Mouse (Mus musculus): ENCODE measurements around the gene Nostrin. TPM values are rescaled to one million over a fixed set of nuclear protein-coding genes. Genes with fewer than 3 reads are reported as not detected.
A peak's percentile ranks its signal among the peaks of the same experiment; 100 is the strongest.

Nostrin gene
- polyA plus RNA-seq, 1 experiment from 2014 or later: 10.3 TPM

DNA sequence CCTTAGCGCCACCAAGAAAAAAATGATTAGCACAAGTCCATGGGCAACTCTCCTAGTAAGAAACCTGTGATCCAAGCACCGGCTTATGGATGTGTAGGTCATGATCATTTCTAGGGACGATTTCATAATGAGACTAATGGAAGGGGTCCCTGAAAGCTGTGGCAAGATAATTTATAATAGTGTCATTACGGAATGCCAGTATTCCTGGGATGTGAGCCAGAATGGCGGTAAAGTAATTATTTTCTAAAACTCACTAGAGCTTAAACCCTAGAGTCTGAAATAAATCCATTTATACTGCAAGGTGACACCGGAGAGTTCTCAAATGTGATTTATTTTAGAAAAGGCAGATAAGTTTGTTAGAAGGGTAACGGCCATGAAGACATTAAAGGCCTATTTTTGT lies 79.6 kb downstream of the Nostrin start:
- no peak overlapping the region for H3K4me2 ChIP-seq (ENCODE audit: low read length)
- no peak for ATAC-seq (replicated peaks; ENCODE audit: low FRiP score, low read depth)
- 16% methylated on average over 7 of the region's 7 CpGs for WGBS
- TF ChIP-seq CTCF (IDR thresholded peaks at IDR 0.05; ENCODE audit: low read depth): no peak
- no peaks in the 10 kb centered on the region for H3K27me3 ChIP-seq (ENCODE audit: insufficient read depth, low read length)
- H3K36me3 ChIP-seq (ENCODE audit: insufficient read depth, low read length): no peaks in the 10 kb centered on the region
- H3K4me3 ChIP-seq (replicated peaks; ENCODE audit: low read depth, low read length): no peak overlapping the region
- no peaks in the 10 kb centered on the region; the same call in 1 of the 2 replicates for H3K4me1 ChIP-seq (replicated peaks; ENCODE audit: insufficient read depth, low read length)
- peak; percentile 83 for DNase-seq (ENCODE audit: low spot score)
- no peak overlapping the region for H3K27ac ChIP-seq
- H3K9ac ChIP-seq (ENCODE audit: low read depth, low read length): no peak overlapping the region
- H3K9me3 ChIP-seq (replicated peaks; ENCODE audit: low read length): no peaks in the 10 kb centered on the region

DNA sequence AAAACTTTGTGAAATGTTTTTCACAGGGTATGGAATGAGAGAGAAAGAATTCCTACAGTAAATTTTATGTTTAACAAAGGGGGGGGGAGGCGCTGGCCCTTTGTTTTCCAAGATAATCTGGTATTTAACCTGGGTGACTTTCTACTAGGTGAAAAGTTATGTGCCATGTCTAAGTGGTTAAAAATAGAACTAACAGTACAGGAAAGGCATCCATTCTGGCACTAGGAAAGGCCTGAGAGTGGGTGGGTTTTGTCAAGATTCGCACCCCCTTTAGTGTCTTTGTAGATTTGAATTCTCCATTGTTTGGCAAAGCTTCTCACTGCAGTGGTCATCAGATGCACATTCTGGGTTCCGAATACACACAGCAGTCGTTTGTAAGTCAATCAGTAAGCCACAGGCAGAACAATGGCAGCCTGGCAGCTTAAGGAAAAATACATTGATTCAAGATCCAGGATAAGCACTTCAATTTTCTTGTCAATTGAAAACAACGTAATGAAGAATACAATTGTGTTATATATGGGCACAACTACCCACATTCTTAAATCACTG lies 86.3 kb downstream of the Nostrin start:
- Histone ChIP-seq H3K27ac (no peak overlapping the region), H3K9ac (ENCODE audit: low read depth, low read length) (no peak overlapping the region), H3K4me1 (replicated peaks; ENCODE audit: insufficient read depth, low read length) (no peaks in the 10 kb centered on the region), H3K36me3 (ENCODE audit: insufficient read depth, low read length) (no peaks in the 10 kb centered on the region), H3K9me3 (replicated peaks; ENCODE audit: low read length) (no peaks in the 10 kb centered on the region), H3K4me3 (replicated peaks; ENCODE audit: low read depth, low read length) (no peak overlapping the region), H3K27me3 (ENCODE audit: insufficient read depth, low read length) (no peaks in the 10 kb centered on the region), H3K4me2 (ENCODE audit: low read length) (no peak overlapping the region)
- 76% methylated on average over 5 of the region's 5 CpGs for WGBS
- no peak for TF ChIP-seq CTCF (IDR thresholded peaks at IDR 0.05; ENCODE audit: low read depth)
- no peak for DNase-seq (ENCODE audit: low spot score)
- no peak for ATAC-seq (replicated peaks; ENCODE audit: low FRiP score, low read depth)

DNA sequence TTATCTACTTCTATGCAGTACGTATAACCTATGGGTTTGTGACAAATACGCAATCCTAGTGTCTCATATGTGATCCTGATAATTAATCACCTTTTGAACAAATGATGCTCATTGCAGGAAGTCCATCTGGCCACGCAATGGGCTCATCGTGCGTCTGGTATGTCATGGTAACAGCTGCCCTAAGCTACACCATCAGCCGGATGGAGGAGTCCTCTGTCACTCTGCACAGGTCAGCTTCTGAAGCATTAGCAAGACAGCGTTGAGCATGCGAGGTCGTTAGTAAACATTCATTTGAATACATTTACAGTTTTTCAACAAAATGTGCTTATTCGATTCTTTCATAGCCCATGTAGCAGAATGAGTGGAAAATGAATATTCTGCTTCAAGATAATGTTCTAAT lies 87.2 kb downstream of the Nostrin start:
- no peak overlapping the region for H3K4me3 ChIP-seq (replicated peaks; ENCODE audit: low read depth, low read length)
- DNase-seq (ENCODE audit: low spot score) (no peak), ATAC-seq (replicated peaks; ENCODE audit: low FRiP score, low read depth) (no peak)
- WGBS: 88% methylated on average over 10 of the region's 10 CpGs
- no peaks in the 10 kb centered on the region for H3K27me3 ChIP-seq (ENCODE audit: insufficient read depth, low read length)
- no peaks in the 10 kb centered on the region for H3K9me3 ChIP-seq (replicated peaks; ENCODE audit: low read length)
- no peaks in the 10 kb centered on the region for H3K36me3 ChIP-seq (ENCODE audit: insufficient read depth, low read length)
- no peak for TF ChIP-seq CTCF (IDR thresholded peaks at IDR 0.05; ENCODE audit: low read depth)
- no peak overlapping the region for H3K27ac ChIP-seq
- H3K4me1 ChIP-seq (replicated peaks; ENCODE audit: insufficient read depth, low read length): no peaks in the 10 kb centered on the region
- no peak overlapping the region for H3K4me2 ChIP-seq (ENCODE audit: low read length)
- H3K9ac ChIP-seq (ENCODE audit: low read depth, low read length): no peak overlapping the region

DNA sequence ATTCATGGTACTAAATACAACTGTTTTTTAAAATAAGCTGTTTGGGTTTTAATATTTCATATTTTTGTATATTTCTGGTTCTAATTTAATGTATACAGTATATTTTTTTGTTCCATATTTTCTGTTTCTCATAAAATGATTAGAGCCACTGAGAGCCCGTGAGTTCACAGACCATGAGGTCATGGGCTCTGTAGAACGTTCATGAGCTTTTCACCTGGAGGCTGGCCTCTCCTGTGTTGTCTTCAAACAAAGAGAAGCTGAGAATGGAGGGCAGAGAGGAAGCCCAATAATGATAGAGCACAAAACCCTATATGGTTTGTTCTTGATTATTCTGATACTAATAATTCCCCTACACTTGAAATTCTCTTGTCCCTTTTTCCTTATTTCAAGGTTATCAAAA lies 89.1 kb downstream of the Nostrin start:
- TF ChIP-seq CTCF (IDR thresholded peaks at IDR 0.05; ENCODE audit: low read depth): no peak
- H3K36me3 ChIP-seq (ENCODE audit: insufficient read depth, low read length): no peaks in the 10 kb centered on the region
- H3K4me1 ChIP-seq (replicated peaks; ENCODE audit: insufficient read depth, low read length): no peaks in the 10 kb centered on the region
- H3K9me3 ChIP-seq (replicated peaks; ENCODE audit: low read length): no peaks in the 10 kb centered on the region
- no peaks in the 10 kb centered on the region for H3K27me3 ChIP-seq (ENCODE audit: insufficient read depth, low read length)
- H3K9ac ChIP-seq (ENCODE audit: low read depth, low read length): no peak overlapping the region
- H3K27ac ChIP-seq: no peak overlapping the region
- H3K4me2 ChIP-seq (ENCODE audit: low read length): no peak overlapping the region
- DNase-seq (ENCODE audit: low spot score) (no peak), ATAC-seq (replicated peaks; ENCODE audit: low FRiP score, low read depth) (no peak)
- 71% methylated on average over 2 of the region's 2 CpGs for WGBS
- no peak overlapping the region for H3K4me3 ChIP-seq (replicated peaks; ENCODE audit: low read depth, low read length)

DNA sequence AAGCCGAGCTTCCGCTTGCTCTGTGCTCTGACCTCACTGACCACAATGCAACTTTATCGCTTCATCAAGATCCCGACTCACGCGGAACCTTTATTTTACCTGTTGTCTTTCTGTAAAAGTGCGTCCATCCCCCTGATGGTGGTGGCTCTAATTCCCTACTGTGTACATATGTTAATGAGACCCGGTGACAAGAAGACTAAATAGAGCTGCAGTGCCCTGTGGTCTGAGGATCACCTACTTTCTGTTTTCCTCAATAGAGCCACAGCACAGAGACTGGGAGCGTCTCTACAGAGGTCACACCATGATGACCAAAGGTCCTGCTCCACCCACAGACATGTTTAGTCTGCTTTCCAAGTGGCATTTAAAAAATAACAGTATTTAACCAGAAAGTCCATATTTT lies 91.3 kb downstream of the Nostrin start:
- Histone ChIP-seq H3K27ac (no peak overlapping the region), H3K4me1 (replicated peaks; ENCODE audit: insufficient read depth, low read length) (no peaks in the 10 kb centered on the region), H3K9ac (ENCODE audit: low read depth, low read length) (no peak overlapping the region), H3K27me3 (ENCODE audit: insufficient read depth, low read length) (no peaks in the 10 kb centered on the region), H3K4me3 (replicated peaks; ENCODE audit: low read depth, low read length) (no peak overlapping the region), H3K4me2 (ENCODE audit: low read length) (no peak overlapping the region), H3K36me3 (ENCODE audit: insufficient read depth, low read length) (no peaks in the 10 kb centered on the region), H3K9me3 (replicated peaks; ENCODE audit: low read length) (no peaks in the 10 kb centered on the region)
- ATAC-seq (replicated peaks; ENCODE audit: low FRiP score, low read depth) (no peak), DNase-seq (ENCODE audit: low spot score) (no peak)
- no peak for TF ChIP-seq CTCF (IDR thresholded peaks at IDR 0.05; ENCODE audit: low read depth)
- 92% methylated on average over 9 of the region's 9 CpGs for WGBS

DNA sequence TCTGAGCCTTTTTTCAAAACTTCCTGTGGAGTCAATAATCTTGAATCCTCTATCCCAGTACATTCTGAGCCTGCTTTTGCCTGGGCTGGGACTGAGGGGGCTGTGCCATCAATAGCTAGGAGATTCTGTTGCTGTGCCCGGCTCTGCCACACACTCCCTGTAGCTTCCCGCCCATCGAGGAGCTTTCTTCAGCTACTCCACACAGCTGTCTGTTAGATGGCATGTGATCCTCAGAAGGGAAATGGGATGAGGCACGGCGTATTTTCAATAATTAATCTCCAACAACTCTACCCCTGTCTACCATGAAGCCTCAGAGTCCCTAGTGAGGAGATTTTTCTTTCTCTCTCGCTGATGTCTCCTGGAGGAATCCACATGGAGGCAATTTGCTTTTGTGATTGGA lies 93.0 kb downstream of the Nostrin start:
- H3K4me2 ChIP-seq (ENCODE audit: low read length): no peak overlapping the region
- 72% methylated on average over 6 of the region's 6 CpGs for WGBS
- DNase-seq (ENCODE audit: low spot score) (no peak), ATAC-seq (replicated peaks; ENCODE audit: low FRiP score, low read depth) (no peak)
- H3K4me1 ChIP-seq (replicated peaks; ENCODE audit: insufficient read depth, low read length): no peaks in the 10 kb centered on the region
- H3K4me3 ChIP-seq (replicated peaks; ENCODE audit: low read depth, low read length): no peak overlapping the region
- H3K27me3 ChIP-seq (ENCODE audit: insufficient read depth, low read length): no peaks in the 10 kb centered on the region
- no peak overlapping the region for H3K9ac ChIP-seq (ENCODE audit: low read depth, low read length)
- no peaks in the 10 kb centered on the region for H3K36me3 ChIP-seq (ENCODE audit: insufficient read depth, low read length)
- no peak overlapping the region for H3K27ac ChIP-seq
- H3K9me3 ChIP-seq (replicated peaks; ENCODE audit: low read length): no peaks in the 10 kb centered on the region
- TF ChIP-seq CTCF (IDR thresholded peaks at IDR 0.05; ENCODE audit: low read depth): no peak

DNA sequence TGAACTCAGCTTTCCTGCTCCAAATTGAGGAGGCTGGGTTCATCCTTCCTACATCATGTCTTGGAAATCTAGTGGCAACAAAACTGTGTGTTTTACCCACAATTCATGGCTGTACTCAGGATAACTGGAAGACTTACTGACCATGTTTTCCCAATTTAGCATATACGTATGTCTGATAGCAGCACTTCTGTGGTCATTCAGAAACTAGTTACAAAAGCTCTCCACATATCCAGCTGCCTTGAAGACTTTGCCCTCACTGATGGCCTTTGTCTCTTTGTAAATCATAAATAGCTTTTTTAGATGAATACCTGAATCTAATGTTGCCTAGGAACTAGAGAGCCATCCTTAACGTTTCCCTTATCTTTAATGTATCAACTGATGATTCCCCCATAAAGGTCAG lies 94.5 kb downstream of the Nostrin start:
- H3K4me1 ChIP-seq (replicated peaks; ENCODE audit: insufficient read depth, low read length): no peaks in the 10 kb centered on the region
- no peak for TF ChIP-seq CTCF (IDR thresholded peaks at IDR 0.05; ENCODE audit: low read depth)
- H3K27ac ChIP-seq: no peak overlapping the region
- H3K36me3 ChIP-seq (ENCODE audit: insufficient read depth, low read length): no peaks in the 10 kb centered on the region
- no peaks in the 10 kb centered on the region for H3K9me3 ChIP-seq (replicated peaks; ENCODE audit: low read length)
- no peak overlapping the region for H3K4me2 ChIP-seq (ENCODE audit: low read length)
- no peak overlapping the region for H3K9ac ChIP-seq (ENCODE audit: low read depth, low read length)
- DNase-seq (ENCODE audit: low spot score) (no peak), ATAC-seq (replicated peaks; ENCODE audit: low FRiP score, low read depth) (no peak)
- no peaks in the 10 kb centered on the region for H3K27me3 ChIP-seq (ENCODE audit: insufficient read depth, low read length)
- 66% methylated on average over 2 of the region's 2 CpGs for WGBS
- H3K4me3 ChIP-seq (replicated peaks; ENCODE audit: low read depth, low read length): no peak overlapping the region
